Mouse (Mus musculus) lung, adult 10 weeks (tissue): ENCODE measurements around the gene Eya2. TPM values are rescaled to one million over a fixed set of nuclear protein-coding genes. Genes with fewer than 3 reads are reported as not detected.

Source experiments
- polyA plus RNA-seq: library from polyadenylated mRNA; stranded (reverse); fragments of 350-450 nt; fragmentation: Illumina TruSeq; extraction: RNeasy Lipid Tissue Mini Kit (QIAGEN cat#74804); gene quantifications from one replicate; pipeline ENCODE4 v1.2.3, GENCODE M21; 2014; ENCODE audit warnings: low read depth, low replicate concordance; ENCODE audit not compliant: insufficient read depth

Gene Eya2
- polyA plus RNA-seq: 28.5 TPM

DNA sequence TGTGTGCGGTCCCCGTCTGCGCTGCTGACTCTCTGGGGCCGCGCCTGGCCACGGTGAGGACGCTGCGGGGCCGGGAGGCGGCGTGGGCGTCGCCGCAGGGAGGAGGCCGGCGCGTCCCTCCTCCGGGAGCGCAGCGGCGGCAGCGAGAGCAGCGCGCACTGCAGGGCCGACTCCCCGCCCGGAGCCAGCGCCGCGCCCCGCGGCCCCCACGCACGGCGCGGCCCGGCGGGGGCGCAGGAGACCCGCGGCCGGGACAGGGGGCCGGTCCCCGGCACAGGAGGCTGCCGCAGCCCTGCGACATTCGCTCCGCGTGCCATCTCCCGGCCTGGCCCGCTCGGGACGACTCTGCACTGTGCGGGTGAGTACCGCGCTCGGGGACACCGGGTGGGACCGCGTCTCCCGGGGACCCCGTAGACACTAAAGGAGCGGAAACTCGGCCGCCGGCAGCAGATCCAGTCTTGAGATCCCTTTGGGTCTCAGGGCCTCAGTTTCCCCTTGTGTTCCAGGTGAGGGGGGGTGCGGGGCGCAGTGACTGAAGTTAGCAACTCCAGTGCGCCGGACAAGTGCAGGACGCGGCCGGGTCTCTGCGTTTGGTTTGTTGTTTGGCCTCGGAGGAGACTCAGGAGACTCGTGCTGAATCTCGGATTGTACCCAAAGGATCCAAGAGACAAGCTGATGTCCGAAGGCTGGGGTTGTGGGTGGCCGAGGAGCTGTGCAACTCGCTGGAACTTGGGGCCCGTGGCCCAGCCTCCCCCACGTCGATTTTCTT lies at the start of gene Eya2:
TSS of gene Eya2 (plus strand) at position 126 of the 769 bp plus-strand sequence.

Other genes starting within 250 kb of the Eya2 start
- gene Zfp663, start 226.3 kb upstream of the Eya2 start, polyA plus RNA-seq: 0.11 TPM
- 1.6 TPM for gene Zfp334, start 206.8 kb upstream of the Eya2 start, polyA plus RNA-seq
- gene Ocstamp, start 194.6 kb upstream of the Eya2 start, polyA plus RNA-seq: not detected
- gene Slc13a3, start 121.8 kb upstream of the Eya2 start, polyA plus RNA-seq: 1.00 TPM
- gene Trp53rka, start 101.7 kb upstream of the Eya2 start, polyA plus RNA-seq: 15.9 TPM
- 2.7 TPM for gene Slc2a10, start 91.2 kb upstream of the Eya2 start, polyA plus RNA-seq